28 mouse cellular contexts compared by ENCODE assay signal in the genomic region with DNA sequence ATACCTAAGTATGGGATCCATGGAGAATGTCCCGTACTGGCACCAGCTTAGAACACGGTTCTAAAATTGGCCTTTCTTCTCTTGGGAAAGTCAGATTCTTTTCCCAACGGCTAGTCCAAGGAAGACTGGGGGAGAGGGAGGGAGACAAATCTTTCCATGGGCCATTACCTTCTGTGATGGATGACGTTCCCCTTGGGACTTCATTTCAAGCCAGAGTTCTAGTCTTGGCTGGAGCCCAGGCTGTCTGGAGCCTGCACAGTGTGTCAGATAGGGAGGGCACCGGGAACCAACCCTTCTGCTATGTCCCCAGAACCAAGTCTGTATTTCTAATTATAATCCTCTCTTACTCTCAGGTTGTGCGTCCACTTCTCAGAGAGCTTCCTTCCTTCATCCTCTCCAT. TPM values are rescaled to one million over a fixed set of nuclear protein-coding genes. Genes with fewer than 3 reads are reported as not detected.
DNase-seq lines count a peak whose midpoint lies in the region; ATAC-seq and TF ChIP-seq lines count a peak whose summit lies in the region.
"Had no signal": no experiment of that assay in that cellular context is flagged by ENCODE, and none has a peak within 500 bp of the region (broad histone marks: within the 10 kb centered on the region; RNA-seq: fewer than 3 reads in every experiment).

No protein-coding gene starts in this region.

- H3K27me3 ChIP-seq in heart, embryonic 11.5 days (ENCODE audit: control insufficient read depth, insufficient read depth, low read length), result no peaks in the 10 kb centered on the region
- no peaks in the 10 kb centered on the region for H3K27me3 ChIP-seq in kidney, embryonic 14.5 days (ENCODE audit: control insufficient read depth, insufficient read depth, low read length)
- H3K27me3 ChIP-seq in Patski, result no peaks in the 10 kb centered on the region
- H3K27me3 ChIP-seq: embryonic facial prominence, embryonic 13.5 days; forebrain, embryonic 12.5 days; forebrain, embryonic 15.5 days; heart, embryonic 12.5 days; heart, embryonic 15.5 days had no signal

- TF ChIP-seq CTCF in Patski (IDR thresholded peaks at IDR 0.05), result no peak

- WGBS in heart, embryonic 11.5 days (ENCODE audit: insufficient replicate concordance), result 68% methylated on average over 6 of the region's 6 CpGs
- 41% methylated on average over 6 of the region's 6 CpGs for WGBS in kidney, embryonic 14.5 days

- H3K4me3 ChIP-seq in heart, embryonic 11.5 days (ENCODE audit: low read depth, low read length), result no peak overlapping the region
- H3K4me3 ChIP-seq in kidney, embryonic 14.5 days (ENCODE audit: low read length), result no peak overlapping the region
- H3K4me3 ChIP-seq: embryonic facial prominence, embryonic 10.5 days; embryonic facial prominence, embryonic 13.5 days; erythroblast, embryonic 14.5 days; forebrain, embryonic 12.5 days; forebrain, embryonic 15.5 days; heart, embryonic 12.5 days; heart, embryonic 15.5 days; kidney, embryonic 15.5 days had no signal

- peak; percentile 24 for DNase-seq in adrenal gland, postnatal 14 days
- DNase-seq in adrenal gland, adult 2 months, result no peak
- peak; percentile 48 for DNase-seq in heart, adult 8-10 months (ENCODE audit: low spot score)
- peak; percentile 6 for DNase-seq in kidney, adult 11 months
- DNase-seq in Patski (ENCODE audit: low read depth, low spot score), result peak; percentile 86
- DNase-seq: adrenal gland, postnatal 25 days; B cell, adult 2 months; cerebellum, adult 11-12 months; cerebellum, adult 8-10 months; cerebellum, postnatal 36 days; embryo, embryonic 11 days; gastrocnemius, postnatal 25 days had no signal

- H3K4me1 ChIP-seq in heart, embryonic 11.5 days (ENCODE audit: control insufficient read depth, insufficient read depth, low read length), result no peaks in the 10 kb centered on the region
- H3K4me1 ChIP-seq in kidney, embryonic 14.5 days (ENCODE audit: control insufficient read depth, insufficient read depth, low read length), result no peaks in the 10 kb centered on the region
- H3K4me1 ChIP-seq: embryonic facial prominence, embryonic 13.5 days; forebrain, embryonic 12.5 days; forebrain, embryonic 15.5 days; heart, embryonic 12.5 days; kidney, embryonic 15.5 days had no signal

- no peak overlapping the region for H3K4me2 ChIP-seq in heart, embryonic 11.5 days
- no peak overlapping the region for H3K4me2 ChIP-seq in kidney, embryonic 14.5 days (replicated peaks; ENCODE audit: low read depth, low read length)
- H3K4me2 ChIP-seq: embryonic facial prominence, embryonic 13.5 days; forebrain, embryonic 12.5 days; forebrain, embryonic 15.5 days; heart, embryonic 12.5 days; heart, embryonic 15.5 days; hindbrain, embryonic 14.5 days; kidney, embryonic 15.5 days had no signal

- no peaks in the 10 kb centered on the region for H3K9me3 ChIP-seq in heart, embryonic 11.5 days (replicated peaks; ENCODE audit: control insufficient read depth, low read length)
- no peaks in the 10 kb centered on the region for H3K9me3 ChIP-seq in kidney, embryonic 14.5 days (ENCODE audit: control insufficient read depth, low read length)
- H3K9me3 ChIP-seq: embryonic facial prominence, embryonic 10.5 days; embryonic facial prominence, embryonic 13.5 days; forebrain, embryonic 12.5 days; forebrain, embryonic 15.5 days; heart, embryonic 12.5 days; heart, embryonic 15.5 days; kidney, embryonic 15.5 days had no signal

- H3K9ac ChIP-seq in heart, embryonic 11.5 days (ENCODE audit: low read depth, low read length), result no peak overlapping the region
- H3K9ac ChIP-seq in kidney, embryonic 14.5 days (ENCODE audit: low read depth, low read length), result no peak overlapping the region
- H3K9ac ChIP-seq: embryonic facial prominence, embryonic 13.5 days; forebrain, embryonic 12.5 days; forebrain, embryonic 15.5 days; heart, embryonic 12.5 days; heart, embryonic 15.5 days; hindbrain, embryonic 14.5 days; kidney, embryonic 15.5 days had no signal

- H3K27ac ChIP-seq in heart, embryonic 11.5 days (ENCODE audit: low read depth, low read length), result no peak overlapping the region
- H3K27ac ChIP-seq in kidney, embryonic 14.5 days (ENCODE audit: low read depth, low read length), result no peak overlapping the region
- H3K27ac ChIP-seq: embryonic facial prominence, embryonic 10.5 days; embryonic facial prominence, embryonic 13.5 days; forebrain, embryonic 12.5 days; forebrain, embryonic 15.5 days; heart, embryonic 15.5 days; hindbrain, embryonic 14.5 days; hindbrain, postnatal 0 days; kidney, embryonic 15.5 days had no signal

- no peaks in the 10 kb centered on the region for H3K36me3 ChIP-seq in heart, embryonic 11.5 days (ENCODE audit: control insufficient read depth, insufficient read depth, low read length)
- H3K36me3 ChIP-seq in kidney, embryonic 14.5 days (ENCODE audit: control insufficient read depth, insufficient read depth, low read length), result no peaks in the 10 kb centered on the region
- H3K36me3 ChIP-seq: embryonic facial prominence, embryonic 10.5 days; embryonic facial prominence, embryonic 13.5 days; forebrain, embryonic 12.5 days; forebrain, embryonic 15.5 days; G1E; heart, embryonic 12.5 days; heart, embryonic 15.5 days; kidney, embryonic 15.5 days had no signal

- POLR2A ChIA-PET in Patski (lab: Charles Lee), result interaction anchor here (0.9 to 1.1 kb wide), 2 partner anchors 42 to 44 kb away, joined by 3 to 4 read pairs; no protein-coding TSS in a partner anchor

- in situ Hi-C loops in Patski (cut with MboI; ENCODE audit: low pct_unique_long_range_greater_than_20kb), result no loop called here

- ATAC-seq in heart, embryonic 11.5 days (replicated peaks; ENCODE audit: insufficient number of reproducible peaks, low FRiP score, low TSS enrichment), result no peak
- no peak for ATAC-seq in kidney, embryonic 14.5 days (ENCODE audit: low FRiP score, low TSS enrichment)
- peak; percentile 71 for ATAC-seq in Patski
- ATAC-seq: forebrain, embryonic 15.5 days; hindbrain, postnatal 0 days; inflammation-experienced regulatory T-cells, adult 6 months; intestine, embryonic 16.5 days had no signal

- CTCF ChIA-PET in Patski (lab: Charles Lee), result interaction anchor here (0.7 to 6.6 kb wide), 8 partner anchors 8 to 55 kb away, joined by 3 to 41 read pairs (median 4); no protein-coding TSS in a partner anchor

RNA-seq across cellular contexts. Expression of a gene that starts 26.5 kb away (rescaled TPM):
- 7.0 and 9.7 TPM in 2 replicates for total RNA-seq in adrenal gland, postnatal 14 days (2021)
- total RNA-seq in adrenal gland, adult 2 months (2021), result 1 to 10 TPM; 2.9 to 3.0 TPM
- polyA plus RNA-seq in adrenal gland, adult 2 months (2012; rRNA removed), result 3.5 and 3.8 TPM in 2 replicates
- total RNA-seq in heart, adult 8-10 months (2022), result 10 to 100 TPM in 3 of 4 experiments, 1 to 10 TPM in 1; 7.6 to 15.1 (median 13.2) TPM
- polyA plus RNA-seq in heart, embryonic 11.5 days (2014; fragmentation: Nextera tagmentation; extraction: Ambion mirVana), result 8.9 and 13.7 TPM in 2 replicates
- 1.7 and 4.2 TPM in 2 replicates for polyA plus RNA-seq in kidney, embryonic 14.5 days (2014; fragmentation: Nextera tagmentation; extraction: Ambion mirVana)
- 1.4 TPM for polyA plus RNA-seq in Patski (2021)
- total RNA-seq: CH12.LX, G1E had no signal
- polyA plus RNA-seq: erythroblast, embryonic 14.5 days; G1E; inflammation-experienced regulatory T-cells, adult 6 months had no signal
